Mouse (Mus musculus) heart, postnatal 0 days (tissue): ENCODE results near the gene Gm43518. TPM values are rescaled to one million over a fixed set of nuclear protein-coding genes. Genes with fewer than 3 reads are reported as not detected.

ENCODE experiments used
- ATAC-seq: fragments of 200-750 bp; cut with Nextera tagmentation; 2 replicates; pipeline ENCODE4 v1.8.0; 2017; ENCODE audit warnings: low read depth, moderate number of reproducible peaks, moderate library complexity; ENCODE audit not compliant: insufficient read depth
- DNase-seq: peaks from one replicate; pipeline ENCODE4 v3.0.0-alpha.2; 2016; ENCODE audit warnings: low spot score
- H3K27ac ChIP-seq: fragments of 300-500 bp; sonication (generic); 2 replicates; pipeline ENCODE4 v1.5.1; 2014; ENCODE audit warnings: low read depth, mild to moderate bottlenecking
- H3K27me3 ChIP-seq: fragments of 300-500 bp; sonication (generic); 2 replicates; pipeline ENCODE4 v1.6.1; 2014; ENCODE audit warnings: low read length, mixed read lengths; ENCODE audit not compliant: control insufficient read depth, insufficient read depth
- H3K36me3 ChIP-seq: fragments of 300-500 bp; sonication (generic); replicated peaks from 2 replicates; pipeline ENCODE4 v1.6.1; 2014; ENCODE audit warnings: low read length, mixed read lengths; ENCODE audit not compliant: control insufficient read depth, insufficient read depth
- H3K4me1 ChIP-seq: fragments of 300-500 bp; sonication (generic); 2 replicates; pipeline ENCODE4 v1.6.1; 2014; ENCODE audit warnings: antibody characterized with exemption; ENCODE audit not compliant: control insufficient read depth, insufficient read depth
- H3K4me2 ChIP-seq: fragments of 300-500 bp; sonication (generic); 2 replicates; pipeline ENCODE4 v1.6.1; 2014; ENCODE audit warnings: low read depth, mild to moderate bottlenecking, low read length, moderate library complexity
- H3K4me3 ChIP-seq: fragments of 300-500 bp; sonication (generic); 2 replicates; pipeline ENCODE4 v1.5.1; 2014; ENCODE audit warnings: low read depth, low read length
- H3K9ac ChIP-seq: fragments of 300-500 bp; sonication (generic); replicated peaks from 2 replicates; pipeline ENCODE4 v1.6.1; 2014; ENCODE audit warnings: low read depth, low read length, mixed read lengths
- H3K9me3 ChIP-seq: fragments of 300-500 bp; sonication (generic); replicated peaks from 2 replicates; pipeline ENCODE4 v1.6.1; 2016; ENCODE audit warnings: low read length; ENCODE audit not compliant: control insufficient read depth
- CTCF ChIP-seq: IDR thresholded peaks from 2 replicates; pipeline ENCODE4 v1.5.1; 2016; ENCODE audit warnings: antibody characterized with exemption, control low read depth, low read depth
- EP300 ChIP-seq: IDR thresholded peaks from 2 replicates; pipeline ENCODE4 v1.6.1; 2016; ENCODE audit warnings: antibody characterized with exemption, low read depth
- WGBS: fragments of 180-500 bp; shearing (Covaris S2); extraction: QIAGEN DNeasy Blood & Tissue Kit; methylation state at CpG from one replicate; pipeline ENCODE4 v1.1.7; 2014; 5-methylcytosine and 5-hydroxymethylcytosine counted together
- polyA plus RNA-seq: library from polyadenylated mRNA; unstranded; fragments of >200 nt; fragmentation: Nextera tagmentation; extraction: Ambion mirVana; gene quantifications from 2 replicates; pipeline ENCODE4 v1.2.1, GENCODE M21; 2015
- total RNA-seq: library from RNA; depleted of rRNA; stranded (reverse); fragments of >200 nt; gene quantifications from 2 replicates; pipeline ENCODE4 v1.2.3, GENCODE M21; 2014; ENCODE audit warnings: low replicate concordance; rRNA removed

The Gm43518 gene
- total and polyA plus RNA-seq, 2 experiments from 2014 or later: 1.8 TPM; not detected in 1

GRCm38 (mm10) chr5:123982838-123983237 is 55.6 kb downstream of the Gm43518 start:
- Histone ChIP-seq H3K36me3 (no peaks in the 10 kb centered on the region), H3K4me1 (peaks cover 60% of the 10 kb centered on the region), H3K9ac (no peak overlapping the region), H3K9me3 (no peaks in the 10 kb centered on the region), H3K27me3 (no peaks in the 10 kb centered on the region), H3K4me3 (no peak overlapping the region), H3K4me2 (no peak overlapping the region), H3K27ac (no peak overlapping the region)
- 74% methylated on average over 11 of the region's 11 CpGs for WGBS
- no peak for ATAC-seq
- TF ChIP-seq CTCF (no peak), EP300 (no peak)
- no peak for DNase-seq

GRCm38 (mm10) chr5:123985434-123985833 is 58.2 kb downstream of the Gm43518 start:
- Histone ChIP-seq H3K27ac (peak overlapping the region; percentile 56; the same call in 1 of the 2 replicates), H3K27me3 (no peaks in the 10 kb centered on the region), H3K9me3 (no peaks in the 10 kb centered on the region), H3K36me3 (no peaks in the 10 kb centered on the region), H3K4me2 (no peak overlapping the region), H3K4me1 (peaks cover 46% of the 10 kb centered on the region), H3K4me3 (no peak overlapping the region), H3K9ac (no peak overlapping the region)
- ATAC-seq (peak; percentile 58), DNase-seq (no peak)
- WGBS: 54% methylated on average over 9 of the region's 9 CpGs
- no peak for TF ChIP-seq CTCF
- TF ChIP-seq EP300: no peak

GRCm38 (mm10) chr5:123986925-123987324 is 59.7 kb downstream of the Gm43518 start:
- TF ChIP-seq EP300: no peak
- no peak for TF ChIP-seq CTCF
- ATAC-seq (no peak), DNase-seq (no peak)
- Histone ChIP-seq H3K4me1 (peaks cover 45% of the 10 kb centered on the region), H3K9me3 (no peaks in the 10 kb centered on the region), H3K4me2 (no peak overlapping the region), H3K9ac (no peak overlapping the region), H3K27ac (no peak overlapping the region), H3K27me3 (no peaks in the 10 kb centered on the region), H3K4me3 (no peak overlapping the region), H3K36me3 (no peaks in the 10 kb centered on the region)
- 66% methylated on average over 2 of the region's 2 CpGs for WGBS

- Histone ChIP-seq H3K4me1 (peaks cover 45% of the 10 kb centered on the region), H3K9me3 (no peaks in the 10 kb centered on the region), H3K36me3 (no peaks in the 10 kb centered on the region), H3K27ac (no peak overlapping the region), H3K27me3 (no peaks in the 10 kb centered on the region), H3K4me3 (no peak overlapping the region), H3K4me2 (no peak overlapping the region), H3K9ac (no peak overlapping the region)
- 78% methylated on average over 4 of the region's 4 CpGs for WGBS
- ATAC-seq (no peak), DNase-seq (no peak)
- no peak for TF ChIP-seq CTCF
- TF ChIP-seq EP300: no peak
Measured at GRCm38 (mm10) chr5:123987511-123987910, 60.3 kb downstream of the Gm43518 start.

Other genes with a start within 250 kb of the Gm43518 start
- gene Clip1, start 242.8 kb upstream of the Gm43518 start, total RNA-seq: 65.2 and 70.0 TPM in 2 replicates
- 41.4 and 44.1 TPM in 2 replicates for gene Clip1, start 242.8 kb upstream of the Gm43518 start, polyA plus RNA-seq
- gene Zcchc8, start 206.3 kb upstream of the Gm43518 start, total RNA-seq: 11.8 and 30.8 TPM in 2 replicates
- 31.3 and 31.8 TPM in 2 replicates for gene Zcchc8, start 206.3 kb upstream of the Gm43518 start, polyA plus RNA-seq
- 19.5 and 19.9 TPM in 2 replicates for gene Rsrc2, start 178.0 kb upstream of the Gm43518 start, total RNA-seq
- gene Rsrc2, start 178.0 kb upstream of the Gm43518 start, polyA plus RNA-seq: 72.7 and 76.5 TPM in 2 replicates
- 15.6 and 17.5 TPM in 2 replicates for gene Kntc1, start 177.7 kb upstream of the Gm43518 start, total RNA-seq
- gene Kntc1, start 177.7 kb upstream of the Gm43518 start, polyA plus RNA-seq: 3.8 and 3.9 TPM in 2 replicates
- not detected in 2 replicates for gene Hcar2, start 61.9 kb upstream of the Gm43518 start, total RNA-seq
- 0.14 TPM in 1 of 2 replicates, not detected in the other for gene Hcar2, start 61.9 kb upstream of the Gm43518 start, polyA plus RNA-seq
- 5.3 TPM in 1 of 2 replicates, not detected in the other for gene Hcar1, start 47.4 kb upstream of the Gm43518 start, total RNA-seq
- gene Hcar1, start 47.4 kb upstream of the Gm43518 start, polyA plus RNA-seq: 0.18 and 0.19 TPM in 2 replicates
- 5.4 and 5.9 TPM in 2 replicates for gene Denr, start 20.2 kb upstream of the Gm43518 start, total RNA-seq
- gene Denr, start 20.2 kb upstream of the Gm43518 start, polyA plus RNA-seq: 110 and 112 TPM in 2 replicates
- gene Ccdc62, start 3.3 kb downstream of the Gm43518 start, total RNA-seq: 2.0 and 11.5 TPM in 2 replicates
- 5.8 and 7.0 TPM in 2 replicates for gene Ccdc62, start 3.3 kb downstream of the Gm43518 start, polyA plus RNA-seq
- 16.3 and 29.2 TPM in 2 replicates for gene Hip1r, start 46.2 kb downstream of the Gm43518 start, total RNA-seq
- 9.3 and 11.9 TPM in 2 replicates for gene Hip1r, start 46.2 kb downstream of the Gm43518 start, polyA plus RNA-seq
- 51.4 and 59.6 TPM in 2 replicates for gene Vps37b, start 104.9 kb downstream of the Gm43518 start, total RNA-seq
- gene Vps37b, start 104.9 kb downstream of the Gm43518 start, polyA plus RNA-seq: 44.5 and 55.7 TPM in 2 replicates
- 1.8 and 5.4 TPM in 2 replicates for gene Abcb9, start 168.4 kb downstream of the Gm43518 start, total RNA-seq
- gene Abcb9, start 168.4 kb downstream of the Gm43518 start, polyA plus RNA-seq: 2.3 and 3.0 TPM in 2 replicates
- gene Ogfod2, start 184.9 kb downstream of the Gm43518 start, total RNA-seq: 37.6 and 55.1 TPM in 2 replicates
- gene Ogfod2, start 184.9 kb downstream of the Gm43518 start, polyA plus RNA-seq: 19.0 and 19.3 TPM in 2 replicates
- 12.2 and 18.0 TPM in 2 replicates for gene Arl6ip4, start 188.7 kb downstream of the Gm43518 start, total RNA-seq
- 70.7 and 76.9 TPM in 2 replicates for gene Arl6ip4, start 188.7 kb downstream of the Gm43518 start, polyA plus RNA-seq